Mouse (Mus musculus) layer of hippocampus, postnatal 25 days (tissue): ENCODE measurements at regions not wholly inside any gene's neighbourhood (a gene's known extent, or its start where the extent isn't known, plus 50 kb on each side); places are given as distances from the start of the nearest gene placed in this dataset.

Source experiments
- DNase-seq, 2 experiments: peaks; one replicate each; pipeline ENCODE4 v3.0.0; 2022; ENCODE audit warnings: mixed read lengths in 2 of 2, low spot score in 1 of 2; ENCODE audit errors: extremely low spot score in 1 of 2

- no peak for DNase-seq
These were observed 63.0 kb downstream of the Kbtbd8 start for GRCm38 (mm10) chr6:95179993-95180392.

GRCm38 (mm10) chr6:95182238-95182637 lies 65.2 kb downstream of the Kbtbd8 start:
- DNase-seq = no peak

DNA sequence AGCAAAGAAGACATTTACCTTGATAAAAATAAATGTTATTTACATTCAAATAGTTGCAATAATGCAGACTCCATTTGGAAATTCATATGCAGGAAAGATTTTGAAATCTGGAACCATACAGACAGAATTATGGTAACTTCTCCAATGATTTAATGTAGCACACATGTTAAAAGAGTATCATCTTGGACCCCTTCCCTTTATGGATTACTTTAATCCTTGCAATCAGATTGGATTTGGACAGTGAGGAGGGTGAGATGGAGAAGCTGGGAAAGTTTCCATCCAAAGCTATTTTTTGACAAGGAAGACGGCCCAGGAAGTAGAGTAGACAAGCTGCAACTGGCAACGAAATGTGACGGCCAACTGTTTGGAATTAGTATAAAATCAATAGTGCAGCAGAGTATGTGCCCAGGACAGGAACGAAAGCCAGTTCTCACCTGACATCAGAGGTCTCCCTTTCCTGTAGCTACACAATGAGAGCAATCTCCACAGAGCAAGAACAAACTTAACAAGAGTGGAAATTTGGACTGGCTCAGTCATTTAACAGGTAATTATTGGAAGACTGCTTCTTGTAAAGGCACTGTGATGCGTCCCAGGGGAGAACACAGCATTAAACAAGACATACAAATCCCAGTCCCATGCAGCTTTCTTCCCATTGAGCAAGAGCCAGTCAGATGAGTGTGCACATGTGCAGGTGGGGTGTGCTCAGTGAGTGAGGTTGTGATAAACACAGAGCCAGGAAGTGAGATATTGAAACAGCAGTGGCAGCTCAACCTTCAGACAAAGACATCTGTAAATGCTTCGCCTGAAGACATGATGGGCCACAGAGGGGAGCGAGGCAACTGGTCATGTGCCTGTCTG lies 68.3 kb downstream of the Kbtbd8 start:
- DNase-seq = no peak

DNA sequence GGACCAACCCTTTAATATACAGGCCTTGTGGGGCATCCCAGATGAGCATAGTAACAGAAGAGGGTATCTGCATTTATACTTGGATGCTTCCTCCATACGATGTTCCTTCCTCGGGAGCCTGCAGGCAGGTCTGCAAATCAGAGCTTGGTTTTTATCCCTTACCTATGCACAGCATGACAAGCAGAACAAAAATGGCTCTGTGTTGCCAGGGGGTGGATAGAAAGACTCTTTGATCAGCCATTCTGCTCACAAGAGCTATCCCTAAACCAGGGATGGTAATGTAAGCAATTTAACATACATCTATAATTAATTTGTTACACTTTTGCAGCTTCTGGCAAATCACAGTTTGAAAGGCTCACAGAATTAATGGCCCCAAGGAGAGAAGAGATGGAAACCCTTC lies 79.6 kb downstream of the Kbtbd8 start:
- no peak for DNase-seq

DNA sequence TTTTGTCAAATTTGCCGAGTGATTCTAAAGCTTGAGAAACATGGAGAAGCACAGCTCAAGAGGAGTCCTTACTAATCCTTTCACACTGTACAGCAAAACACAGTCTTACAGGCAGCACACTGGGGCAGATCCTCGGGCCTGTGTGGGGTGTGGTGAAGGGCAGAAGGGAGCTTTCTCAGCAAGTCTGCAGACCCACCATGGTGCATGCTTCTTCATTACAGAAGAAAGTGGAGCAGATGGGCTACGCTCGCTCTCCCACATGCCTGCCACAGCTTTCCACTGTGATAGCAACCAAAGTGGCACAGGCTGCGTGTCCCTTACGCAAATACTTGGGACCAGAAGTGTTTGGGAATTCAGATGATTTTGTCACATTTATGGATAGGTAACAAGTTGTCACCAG lies 81.6 kb downstream of the Kbtbd8 start:
- DNase-seq = peak; percentile 20 to 33

DNA sequence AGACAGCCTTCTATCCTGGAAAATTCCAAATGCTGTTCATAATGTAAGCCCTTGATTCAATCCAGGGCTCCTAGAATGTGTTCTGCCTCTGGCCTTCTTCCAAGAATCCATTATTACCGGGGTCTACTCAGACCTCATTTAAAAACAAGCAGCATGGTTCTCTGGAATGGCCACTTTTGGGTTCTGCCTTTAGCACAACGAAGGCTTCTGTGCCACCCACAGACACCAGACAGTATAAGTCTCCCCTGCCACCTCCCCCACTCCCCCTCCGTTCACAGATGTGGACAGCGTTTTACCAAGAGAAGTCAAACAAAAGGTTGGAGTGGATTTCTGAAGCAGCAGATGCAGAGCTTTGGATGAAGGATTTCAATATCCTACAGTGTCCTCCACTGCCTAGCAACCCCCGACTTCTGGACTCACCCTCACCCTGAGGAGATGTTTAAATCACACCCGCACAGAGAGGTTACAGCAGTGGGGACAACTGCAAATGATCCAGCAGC lies 85.3 kb downstream of the Kbtbd8 start:
- no peak for DNase-seq

DNA sequence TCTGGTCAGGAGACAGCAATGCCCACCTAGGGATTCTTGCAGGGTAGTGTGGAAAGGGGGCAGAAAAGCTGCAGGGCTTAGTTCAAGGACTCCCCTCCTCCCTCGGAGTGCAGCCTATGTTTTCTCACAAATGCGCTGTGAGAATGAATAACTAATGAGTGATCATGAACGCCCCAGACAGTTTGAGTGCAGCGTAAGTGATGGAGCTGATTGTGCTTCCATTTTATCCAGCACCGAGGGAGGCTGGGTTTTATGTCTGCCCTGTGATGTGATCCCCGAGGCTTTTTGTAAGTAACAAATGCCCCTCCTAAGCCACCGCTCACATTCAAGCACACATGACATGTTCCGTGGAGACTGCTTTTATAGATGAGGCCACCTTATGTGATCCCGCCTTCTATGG lies 85.9 kb downstream of the Kbtbd8 start:
- no peak for DNase-seq

GRCm38 (mm10) chr6:95204231-95204630 lies 87.2 kb downstream of the Kbtbd8 start:
- DNase-seq = no peak

DNA sequence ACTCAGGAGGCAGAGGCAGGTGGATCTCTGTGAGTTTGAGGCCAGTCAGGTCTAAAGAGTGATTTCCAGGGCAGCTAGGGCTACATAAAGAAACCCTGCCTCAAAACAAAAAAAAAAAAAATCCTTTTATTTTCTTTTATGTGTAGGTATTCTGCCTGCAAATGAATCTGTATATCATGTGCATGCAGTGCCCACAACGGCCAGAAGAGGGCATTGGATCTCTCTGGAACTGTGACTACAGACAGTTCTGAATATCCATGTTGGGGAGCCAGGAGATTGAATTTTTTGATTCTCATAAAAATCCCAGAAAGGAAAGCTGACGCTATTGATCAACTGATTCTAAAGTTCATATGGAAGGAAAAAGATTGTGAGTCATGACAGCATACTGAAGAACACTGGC lies 90.0 kb downstream of the Kbtbd8 start:
- peak; percentile 44 to 70 for DNase-seq

GRCm38 (mm10) chr6:95217431-95217830 lies 100.4 kb downstream of the Kbtbd8 start:
- DNase-seq = no peak

GRCm38 (mm10) chr6:95218830-95219229 lies 101.8 kb downstream of the Kbtbd8 start:
- DNase-seq = no peak

DNA sequence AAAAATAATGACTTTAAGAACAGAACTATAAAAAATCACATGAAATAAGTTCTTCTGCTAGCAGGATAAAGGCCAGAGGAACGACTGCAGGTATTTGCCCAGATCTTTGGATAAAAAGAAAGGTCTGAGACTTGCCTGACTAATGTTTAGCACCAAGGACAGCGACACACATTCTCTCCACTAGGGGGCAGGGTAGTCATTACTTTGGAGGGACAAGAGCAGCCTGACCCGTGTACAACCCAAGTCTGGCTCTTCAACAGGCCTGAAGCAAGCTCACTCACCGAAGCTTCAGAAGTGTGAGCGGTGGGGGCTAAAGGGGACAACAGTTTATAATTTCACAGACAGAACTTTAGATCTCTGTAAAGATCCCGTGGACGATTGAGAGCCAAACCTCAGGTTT lies 98.4 kb upstream of the Gm10234 start:
- DNase-seq = peak; percentile 80 to 94

DNA sequence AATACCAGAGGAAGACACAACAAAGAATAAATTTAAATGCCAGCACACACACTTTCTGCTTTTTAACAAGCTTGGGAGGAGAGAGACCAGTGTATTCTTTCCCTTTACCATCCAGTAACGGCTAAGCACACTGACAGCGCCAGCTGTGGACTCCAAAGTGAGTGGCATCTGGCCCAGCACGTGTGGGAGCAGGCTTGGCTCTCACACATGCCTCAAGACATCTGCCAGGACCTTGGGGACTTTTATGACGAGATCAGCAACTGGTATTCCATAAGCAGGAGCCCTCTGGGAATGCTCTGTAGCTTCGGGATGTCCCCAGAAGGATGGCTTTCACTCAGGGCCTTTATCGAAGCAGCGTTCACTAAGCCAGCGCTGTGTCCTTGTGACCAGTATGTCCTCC lies 92.0 kb upstream of the Gm10234 start:
- no peak for DNase-seq

DNA sequence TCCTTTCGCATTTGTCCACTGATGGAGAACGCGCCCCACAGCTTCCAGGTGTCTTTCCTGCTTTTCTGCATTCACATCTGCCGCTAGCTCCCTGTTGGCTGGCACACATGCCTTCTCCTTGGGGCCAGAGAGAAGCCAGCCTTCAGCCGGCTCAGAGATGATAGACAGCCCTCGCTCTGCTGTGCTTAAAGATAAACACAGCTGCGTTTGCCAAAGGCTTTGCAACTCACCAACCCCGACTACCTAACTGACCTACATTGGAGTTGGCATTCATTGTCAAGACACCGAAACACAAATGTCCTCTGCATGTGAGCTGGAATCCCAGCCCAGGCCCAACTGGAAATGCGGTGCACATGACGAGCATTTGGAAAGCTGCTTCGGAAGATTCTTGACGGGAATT lies 87.2 kb upstream of the Gm10234 start:
- DNase-seq = no peak

GRCm38 (mm10) chr6:95243657-95244056 lies 78.3 kb upstream of the Gm10234 start:
- no peak for DNase-seq

GRCm38 (mm10) chr6:95244911-95245310 lies 77.0 kb upstream of the Gm10234 start:
- no peak for DNase-seq

DNA sequence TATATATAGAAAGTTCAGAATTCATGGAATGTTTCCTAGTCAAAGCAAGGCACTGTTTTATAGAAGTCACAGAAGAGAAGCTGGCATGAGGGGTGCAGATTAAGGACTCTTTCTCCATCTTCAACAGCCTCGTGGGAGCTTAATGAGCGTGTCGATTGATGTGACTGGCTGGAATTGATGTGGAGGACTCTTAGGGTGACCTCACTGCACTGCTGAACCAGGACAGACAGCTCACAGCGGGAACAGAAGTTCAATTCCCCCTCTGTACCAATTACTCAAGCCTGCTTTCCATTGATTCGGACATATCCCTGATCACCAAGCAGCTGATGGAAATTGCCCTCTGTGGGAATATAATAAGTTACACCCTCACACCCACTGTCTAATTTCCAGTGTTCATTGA lies 65.6 kb upstream of the Gm10234 start:
- no peak for DNase-seq

DNA sequence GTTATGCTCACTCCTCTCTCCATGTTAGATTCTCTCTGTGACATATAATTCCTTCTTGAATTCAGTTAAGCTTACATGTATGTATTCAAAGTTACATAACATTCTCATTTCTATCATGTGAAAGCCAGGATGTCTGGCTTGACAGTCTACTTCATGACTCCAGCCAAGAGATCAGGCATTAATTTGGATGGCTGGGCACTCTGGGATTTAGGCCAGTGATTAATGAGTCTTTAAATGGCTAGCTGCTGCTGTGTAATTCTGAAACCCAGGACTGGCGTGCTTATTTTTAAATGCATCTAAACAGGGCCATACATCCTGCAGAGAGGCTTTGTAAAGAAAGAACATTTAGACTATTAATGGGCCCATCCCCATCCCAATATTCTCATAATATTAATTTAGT lies 60.9 kb upstream of the Gm10234 start:
- DNase-seq = no peak

DNA sequence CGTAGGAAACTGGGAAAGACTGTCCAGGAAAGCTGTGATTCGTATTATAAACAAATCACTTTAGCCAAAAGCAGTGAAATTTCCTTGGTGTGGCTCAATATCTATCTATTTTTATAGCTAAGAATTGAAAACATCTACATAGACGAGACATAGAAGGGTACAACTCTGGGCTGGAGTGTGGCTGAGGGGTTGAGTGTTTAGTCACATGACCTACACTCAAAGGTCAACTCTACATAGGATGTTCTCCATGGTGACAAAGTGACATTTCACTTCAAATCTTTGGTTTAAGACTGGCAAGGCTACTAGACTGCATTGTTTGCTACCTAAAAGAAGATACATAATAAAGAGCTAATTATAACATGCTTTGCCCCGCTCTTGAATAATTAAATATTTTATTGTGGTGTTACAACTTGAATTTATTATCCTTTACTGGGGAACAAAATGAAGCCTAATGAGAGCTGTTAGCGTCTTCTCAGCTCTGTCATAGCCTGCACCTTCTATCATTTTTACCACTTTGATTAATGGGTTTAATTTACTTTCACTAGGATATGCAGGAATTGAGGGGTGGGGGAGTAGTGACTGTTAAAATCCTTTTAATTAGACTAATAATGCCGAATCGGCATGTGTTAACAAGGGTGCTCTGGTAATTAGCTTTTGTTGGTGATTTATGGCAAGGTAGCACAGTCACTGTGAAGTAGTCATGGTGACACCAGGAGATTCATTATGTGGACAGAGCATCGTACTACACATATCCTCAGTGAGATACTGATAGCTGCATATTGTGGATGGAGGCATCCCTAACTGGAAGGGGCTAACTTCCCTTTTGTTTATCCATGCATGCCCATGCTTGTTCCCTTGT lies 57.7 kb upstream of the Gm10234 start:
- no peak for DNase-seq

DNA sequence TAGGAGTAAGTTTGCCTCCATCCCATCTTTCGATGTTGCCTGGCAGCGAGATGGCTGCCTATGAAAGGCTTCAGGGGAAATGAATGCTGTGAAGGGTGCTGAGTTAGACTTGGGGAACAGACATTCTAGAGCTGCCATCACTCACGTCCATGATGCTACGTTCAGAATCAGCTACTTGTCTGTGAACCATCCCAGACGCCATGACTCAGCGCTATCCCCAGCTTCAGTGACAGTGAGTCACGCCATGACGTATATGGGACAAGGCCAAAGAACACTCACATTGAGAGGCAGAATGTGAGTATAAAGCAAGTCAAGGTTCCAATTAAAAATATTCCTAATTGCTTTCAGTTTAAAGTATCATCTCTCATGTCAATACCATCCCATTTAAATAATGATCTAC lies 52.4 kb upstream of the Gm10234 start:
- no peak for DNase-seq
